ENCODE assay signal across 8 mouse cellular contexts in the genomic region with DNA sequence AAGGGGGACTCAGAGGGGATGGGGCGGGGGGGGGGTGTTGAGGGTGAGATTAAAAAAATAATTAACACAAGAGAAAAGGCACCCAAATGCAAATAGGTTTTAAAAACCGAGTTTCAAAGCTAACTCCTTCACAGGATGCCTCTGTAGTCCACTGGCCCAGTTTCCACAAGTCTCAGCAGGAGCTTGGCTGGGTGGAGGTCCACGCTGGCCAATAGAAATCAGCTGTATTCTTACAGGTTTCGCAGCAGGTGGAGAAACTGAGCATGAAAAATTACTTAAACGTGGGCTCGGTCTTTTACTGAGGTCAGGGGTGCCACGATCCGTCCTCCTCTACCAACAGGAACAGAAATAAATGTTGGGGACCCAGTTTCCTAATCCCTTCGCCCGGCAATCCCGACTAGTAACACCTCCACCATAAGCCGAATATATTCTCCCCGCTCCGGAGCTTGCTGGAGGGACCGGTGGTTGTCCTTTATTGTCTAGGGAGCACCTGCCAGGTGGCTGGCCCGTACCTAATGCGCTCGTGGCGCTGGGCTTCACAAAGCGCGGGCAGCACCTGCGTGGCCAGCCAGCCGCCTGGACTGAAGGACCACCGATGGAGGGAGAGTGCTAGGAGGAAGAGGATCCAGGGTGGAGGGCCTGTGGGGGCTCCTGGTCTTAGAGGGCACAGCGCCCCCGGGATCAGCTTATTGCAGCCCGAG. TPM values are rescaled to one million over a fixed set of nuclear protein-coding genes. Genes with fewer than 3 reads are reported as not detected.
DNase-seq lines count a peak whose midpoint lies in the region; ATAC-seq and TF ChIP-seq lines count a peak whose summit lies in the region.

No protein-coding gene starts in this region.

- TF ChIP-seq CTCF in G1E (IDR thresholded peaks at IDR 0.05; ENCODE audit: low read depth, low read length) = no peak

- no peak for ATAC-seq in heart, embryonic 16.5 days (replicated peaks; ENCODE audit: extremely low read depth, insufficient read depth, low FRiP score)
- no peak for ATAC-seq in G1E (ENCODE audit: extremely low read depth, insufficient number of reproducible peaks, low FRiP score, poor library complexity, severe bottlenecking)
- ATAC-seq in forebrain, embryonic 15.5 days (replicated peaks) = no peak
- ATAC-seq in liver, embryonic 15.5 days (ENCODE audit: insufficient read depth) = peak; percentile 37; the same call in 1 of the 2 replicates

- peaks cover 10% of the 10 kb centered on the region for H3K27me3 ChIP-seq in heart, embryonic 16.5 days (ENCODE audit: control insufficient read depth, insufficient read depth, low read length)
- H3K27me3 ChIP-seq in G1E (ENCODE audit: insufficient read depth, low read length) = no peaks in the 10 kb centered on the region
- H3K27me3 ChIP-seq in forebrain, embryonic 15.5 days = no peaks in the 10 kb centered on the region
- H3K27me3 ChIP-seq in liver, embryonic 15.5 days = peaks cover 41% of the 10 kb centered on the region

- H3K4me3 ChIP-seq in heart, embryonic 16.5 days (ENCODE audit: low read length) = peak overlapping the region; percentile 74
- H3K4me3 ChIP-seq in G1E (ENCODE audit: low read depth, low read length) = peak overlapping the region; percentile 97
- H3K4me3 ChIP-seq in forebrain, embryonic 15.5 days = peak overlapping the region; percentile 71
- peak overlapping the region; percentile 65 for H3K4me3 ChIP-seq in liver, embryonic 15.5 days (replicated peaks)

- WGBS in heart, embryonic 16.5 days = 5% methylated on average over 27 of the region's 27 CpGs
- WGBS in forebrain, embryonic 15.5 days = 4% methylated on average over 27 of the region's 27 CpGs
- WGBS in liver, embryonic 15.5 days (ENCODE audit: insufficient replicate concordance) = 4% methylated on average over 27 of the region's 27 CpGs

- no peak overlapping the region for H3K27ac ChIP-seq in heart, embryonic 16.5 days (ENCODE audit: low read length)
- peak overlapping the region; percentile 71; the same call in 1 of the 2 replicates for H3K27ac ChIP-seq in forebrain, embryonic 15.5 days (replicated peaks)
- no peak overlapping the region for H3K27ac ChIP-seq in liver, embryonic 15.5 days (replicated peaks)

- peak overlapping the region; percentile 64 for H3K9ac ChIP-seq in heart, embryonic 16.5 days (ENCODE audit: low read length)
- H3K9ac ChIP-seq in forebrain, embryonic 15.5 days (replicated peaks) = peak overlapping the region; percentile 71
- peak overlapping the region; percentile 42; the same call in 1 of the 2 replicates for H3K9ac ChIP-seq in liver, embryonic 15.5 days

- no peaks in the 10 kb centered on the region for H3K4me1 ChIP-seq in heart, embryonic 16.5 days (ENCODE audit: control insufficient read depth, insufficient read depth, low read length)
- H3K4me1 ChIP-seq in G1E (ENCODE audit: insufficient read depth, low read depth, low read length) = peaks cover 38% of the 10 kb centered on the region
- H3K4me1 ChIP-seq in forebrain, embryonic 15.5 days = peaks cover 20% of the 10 kb centered on the region
- peaks cover 51% of the 10 kb centered on the region for H3K4me1 ChIP-seq in liver, embryonic 15.5 days (replicated peaks)

- no peaks in the 10 kb centered on the region for H3K9me3 ChIP-seq in heart, embryonic 16.5 days (replicated peaks; ENCODE audit: control insufficient read depth, low read length)
- no peaks in the 10 kb centered on the region for H3K9me3 ChIP-seq in G1E (replicated peaks)
- H3K9me3 ChIP-seq in forebrain, embryonic 15.5 days = no peaks in the 10 kb centered on the region
- no peaks in the 10 kb centered on the region for H3K9me3 ChIP-seq in liver, embryonic 15.5 days (replicated peaks)

- H3K36me3 ChIP-seq in heart, embryonic 16.5 days (ENCODE audit: control insufficient read depth, insufficient read depth) = no peaks in the 10 kb centered on the region
- peaks cover 26% of the 10 kb centered on the region for H3K36me3 ChIP-seq in G1E (replicated peaks)
- no peaks in the 10 kb centered on the region for H3K36me3 ChIP-seq in forebrain, embryonic 15.5 days
- H3K36me3 ChIP-seq in liver, embryonic 15.5 days (replicated peaks) = no peaks in the 10 kb centered on the region

- DNase-seq in heart, postnatal 4 days = no peak
- peak; percentile 39 for DNase-seq in G1E (ENCODE audit: low spot score)
- DNase-seq in retina, embryonic 14.5 days (ENCODE audit: low spot score) = no peak
- DNase-seq in frontal cortex, adult 2 months (ENCODE audit: extremely low spot score in 1 of 2, low spot score in 1 of 2) = no peak
- DNase-seq in adrenal gland, postnatal 36 days = no peak

- peak overlapping the region; percentile 97 for H3K4me2 ChIP-seq in heart, embryonic 16.5 days (ENCODE audit: low read depth, low read length)
- H3K4me2 ChIP-seq in forebrain, embryonic 15.5 days (replicated peaks) = peak overlapping the region; percentile 97
- H3K4me2 ChIP-seq in liver, embryonic 15.5 days = peak overlapping the region; percentile 94

RNA-seq across cellular contexts. Expression of a gene that starts 0.4 kb away (rescaled TPM):
- 13.0 TPM in 2 replicates for polyA plus RNA-seq in heart, embryonic 16.5 days (2015; fragmentation: Nextera tagmentation; extraction: Ambion mirVana)
- 10 to 100 TPM; 14.5 to 18.4 TPM for total RNA-seq in heart, postnatal 4 days (2021)
- total RNA-seq in G1E (2014; fragmentation: Nextera tagmentation) (1,075 and 1,098 TPM in 2 replicates), G1E (2017) (485 and 576 TPM in 2 replicates)
- polyA plus RNA-seq in G1E (2012) = 84.7 and 109 TPM in 2 replicates
- 31.8 and 35.4 TPM in 2 replicates for polyA plus RNA-seq in forebrain, embryonic 15.5 days (2015; fragmentation: Nextera tagmentation; extraction: Ambion mirVana)
- 13.9 and 15.0 TPM in 2 replicates for polyA plus RNA-seq in liver, embryonic 15.5 days (2015; fragmentation: Nextera tagmentation; extraction: Ambion mirVana)
- polyA plus RNA-seq in frontal cortex, adult 2 months (2012; rRNA removed) = 24.6 and 26.9 TPM in 2 replicates
- 1 to 10 TPM; 3.2 to 6.5 TPM for total RNA-seq in adrenal gland, postnatal 36 days (2021)
